Mouse (Mus musculus): Measurements from ENCODE around the gene Mllt11.

The Mllt11 gene

GRCm38 (mm10) chr3:95173256-95173949, 58.6 kb downstream of the Mllt11 start:
- no peak for TF ChIP-seq GATA4 (IDR thresholded peaks at IDR 0.05; ENCODE audit: insufficient replicate concordance, low read length)

GRCm38 (mm10) chr3:95172526-95173255, 59.3 kb downstream of the Mllt11 start:
- no peak for TF ChIP-seq GATA4 (IDR thresholded peaks at IDR 0.05; ENCODE audit: insufficient replicate concordance, low read length)

- TF ChIP-seq GATA4 (IDR thresholded peaks at IDR 0.05; ENCODE audit: insufficient replicate concordance, low read length), result no peak
Measured at GRCm38 (mm10) chr3:95171105-95171504, 60.9 kb downstream of the Mllt11 start.

GRCm38 (mm10) chr3:95169996-95170395, 62.0 kb downstream of the Mllt11 start:
- no peak for TF ChIP-seq GATA4 (IDR thresholded peaks at IDR 0.05; ENCODE audit: insufficient replicate concordance, low read length)

Measured in liver, adult (tissue).